Mouse (Mus musculus) gastrocnemius, adult 18-20 months (tissue): ENCODE measurements at regions not wholly inside any gene's neighbourhood (a gene's known extent, or its start where the extent isn't known, plus 50 kb on each side); places are given as distances from the start of the nearest gene placed in this dataset.

Source experiments
- DNase-seq: peaks from one replicate; pipeline ENCODE4 v3.0.0; 2021; ENCODE audit warnings: low spot score

- DNase-seq: no peak
These were observed 392.3 kb upstream of the Mgmt start for GRCm38 (mm10) chr7:136501855-136502847.

- DNase-seq: no peak
These were observed 383.0 kb upstream of the Mgmt start for GRCm38 (mm10) chr7:136511389-136511788.

GRCm38 (mm10) chr7:136515376-136515775, 379.0 kb upstream of the Mgmt start:
- DNase-seq: no peak

GRCm38 (mm10) chr7:136525821-136526220, 368.6 kb upstream of the Mgmt start:
- DNase-seq: no peak

GRCm38 (mm10) chr7:136530006-136530785, 364.2 kb upstream of the Mgmt start:
- DNase-seq: no peak

- DNase-seq: peak; percentile 25
These were observed 363.1 kb upstream of the Mgmt start for GRCm38 (mm10) chr7:136531301-136531700.

- DNase-seq: no peak
These were observed 352.3 kb upstream of the Mgmt start for GRCm38 (mm10) chr7:136541876-136542655.

- DNase-seq: no peak
These were observed 351.5 kb upstream of the Mgmt start for GRCm38 (mm10) chr7:136542896-136543295.

GRCm38 (mm10) chr7:136547837-136548236, 346.6 kb upstream of the Mgmt start:
- no peak for DNase-seq

- DNase-seq: no peak
These were observed 338.0 kb upstream of the Mgmt start for GRCm38 (mm10) chr7:136556436-136556835.

- no peak for DNase-seq
These were observed 334.9 kb upstream of the Mgmt start for GRCm38 (mm10) chr7:136559536-136559935.

- DNase-seq: no peak
These were observed 323.5 kb upstream of the Mgmt start for GRCm38 (mm10) chr7:136570911-136571310.

GRCm38 (mm10) chr7:136581896-136582295, 312.5 kb upstream of the Mgmt start:
- DNase-seq: no peak

- DNase-seq: no peak
These were observed 310.1 kb upstream of the Mgmt start for GRCm38 (mm10) chr7:136584361-136584760.

- no peak for DNase-seq
These were observed 305.9 kb upstream of the Mgmt start for GRCm38 (mm10) chr7:136588491-136588890.

GRCm38 (mm10) chr7:136590947-136591346, 303.5 kb upstream of the Mgmt start:
- DNase-seq: no peak

- DNase-seq: no peak
These were observed 286.9 kb upstream of the Mgmt start for GRCm38 (mm10) chr7:136607278-136608120.

GRCm38 (mm10) chr7:136613496-136613895, 280.9 kb upstream of the Mgmt start:
- DNase-seq: peak; percentile 54

- DNase-seq: no peak
These were observed 269.9 kb upstream of the Mgmt start for GRCm38 (mm10) chr7:136624496-136624895.

- no peak for DNase-seq
These were observed 263.3 kb upstream of the Mgmt start for GRCm38 (mm10) chr7:136631089-136631488.

GRCm38 (mm10) chr7:136640160-136640559, 254.3 kb upstream of the Mgmt start:
- DNase-seq: no peak
